Mouse (Mus musculus) spleen, adult 2 months (tissue): ENCODE data around the gene Il25.

Source experiments
- CTCF ChIP-seq: fragments of 200-500 bp; IDR thresholded peaks from 2 replicates; pipeline ENCODE4 v1.5.1; 2011; ENCODE audit warnings: mild to moderate bottlenecking, inconsistent platforms; ENCODE audit not compliant: insufficient read depth, insufficient read length, insufficient replicate concordance; ENCODE audit errors: extremely low read depth
- POLR2A ChIP-seq: fragments of 200-500 bp; IDR thresholded peaks from 2 replicates; pipeline ENCODE4 v1.6.1; 2011; ENCODE audit warnings: low read depth, low read length, inconsistent platforms

DNA sequence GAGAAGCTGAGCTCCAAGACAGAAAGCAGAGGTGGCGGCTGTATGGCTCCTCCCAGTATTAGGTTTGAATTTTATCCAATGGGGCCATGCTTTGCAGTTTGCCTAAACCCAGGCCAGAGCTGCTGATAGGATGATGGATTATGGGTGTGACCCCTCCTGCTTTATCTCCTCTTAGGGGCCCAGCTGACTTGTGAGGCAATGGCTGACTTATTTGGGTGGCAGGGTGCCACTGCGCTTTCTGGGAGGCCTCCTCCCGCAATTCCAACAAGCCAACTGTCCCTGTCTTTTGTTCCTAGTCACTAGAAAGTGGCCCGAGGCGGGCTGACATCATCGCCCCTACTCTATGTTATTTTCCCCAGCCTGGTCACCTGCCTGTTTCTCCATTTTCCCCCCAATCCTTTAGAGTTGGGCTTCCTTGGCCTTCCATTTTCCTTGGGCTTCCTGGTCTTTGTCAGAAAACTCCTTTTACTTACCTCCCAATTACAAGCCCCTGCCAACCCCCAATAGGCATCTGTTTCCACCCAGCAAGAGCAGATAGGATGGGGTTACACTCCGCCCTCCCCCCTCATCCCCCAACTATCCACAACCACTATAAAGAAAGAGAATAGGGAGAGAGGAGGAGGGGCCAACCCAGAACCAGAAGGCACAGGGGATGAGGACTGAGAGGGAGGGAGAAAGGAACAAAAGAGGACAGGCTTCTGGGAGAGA lies 7.7 kb upstream of the Il25 start:
- TF ChIP-seq CTCF, result no peak
- no peak for TF ChIP-seq POLR2A
